8 mouse cellular contexts compared by ENCODE assay signal in genomic region chrX:7674284-7675000, GRCm38 (mm10). TPM values are rescaled to one million over a fixed set of nuclear protein-coding genes. Genes with fewer than 3 reads are reported as not detected.
A peak's percentile ranks its signal among the peaks of the same experiment; 100 is the strongest.
DNase-seq lines count a peak whose midpoint lies in the region; ATAC-seq and TF ChIP-seq lines count a peak whose summit lies in the region.

No protein-coding gene starts in this region.

- peak overlapping the region; percentile 75 for H3K27ac ChIP-seq in intestine, embryonic 16.5 days (ENCODE audit: low read length)
- H3K27ac ChIP-seq in thymus, adult 2 months (ENCODE audit: control insufficient read depth, insufficient read depth, low read length): no peak overlapping the region; the same call in 1 of the 2 replicates

- H3K4me3 ChIP-seq in intestine, embryonic 16.5 days (ENCODE audit: low read length): peak overlapping the region; percentile 38
- H3K4me3 ChIP-seq in thymus, adult 2 months (ENCODE audit: control insufficient read depth, insufficient read depth, low read length): peak overlapping the region; percentile 64

- no peak for ATAC-seq in cerebellum, adult (ENCODE audit: insufficient number of reproducible peaks, low FRiP score, low TSS enrichment)
- peak; percentile 43 for ATAC-seq in intestine, embryonic 16.5 days

- H3K36me3 ChIP-seq in intestine, embryonic 16.5 days (ENCODE audit: control insufficient read depth, insufficient read depth, low read length): no peaks in the 10 kb centered on the region
- H3K36me3 ChIP-seq in thymus, adult 2 months (ENCODE audit: control insufficient read depth, insufficient read depth, low read length): no peaks in the 10 kb centered on the region

- no peak for TF ChIP-seq POLR2A in thymus, adult 2 months (IDR thresholded peaks at IDR 0.05; ENCODE audit: control insufficient read depth, extremely low read depth, insufficient read depth, low read length, poor library complexity)

- no peak for TF ChIP-seq CTCF in thymus, adult 2 months (IDR thresholded peaks at IDR 0.05; ENCODE audit: borderline replicate concordance, control insufficient read depth, extremely low read depth, insufficient read depth, low read length, poor library complexity)

- peak overlapping the region; percentile 61 for H3K9ac ChIP-seq in intestine, embryonic 16.5 days (ENCODE audit: low read depth, low read length)

- peak overlapping the region; percentile 68 for H3K4me2 ChIP-seq in intestine, embryonic 16.5 days (ENCODE audit: low read depth, low read length)

- WGBS in intestine, embryonic 16.5 days: 30% methylated on average over 28 of the region's 28 CpGs
- 2% methylated on average over 28 of the region's 28 CpGs for WGBS in thymus, adult 2 months

- no peaks in the 10 kb centered on the region for H3K27me3 ChIP-seq in intestine, embryonic 16.5 days (replicated peaks; ENCODE audit: control insufficient read depth, insufficient read depth, low read length)
- H3K27me3 ChIP-seq in thymus, adult 2 months (ENCODE audit: control insufficient read depth, insufficient read depth, low read length): no peaks in the 10 kb centered on the region

- H3K9me3 ChIP-seq in intestine, embryonic 16.5 days (ENCODE audit: control insufficient read depth, low read length): no peaks in the 10 kb centered on the region

- peaks cover 5% of the 10 kb centered on the region for H3K4me1 ChIP-seq in intestine, embryonic 16.5 days (ENCODE audit: control insufficient read depth, insufficient read depth, low read length)
- H3K4me1 ChIP-seq in thymus, adult 2 months (replicated peaks; ENCODE audit: control insufficient read depth, insufficient read depth, low read length): peaks cover 29% of the 10 kb centered on the region

- peak; percentile 23 to 47 for DNase-seq in cerebellum, postnatal 14 days
- peak; percentile 34 for DNase-seq in urinary bladder, postnatal 14 days (ENCODE audit: low spot score)
- no peak for DNase-seq in urinary bladder, postnatal 25 days (ENCODE audit: low spot score)
- DNase-seq in lung, postnatal 4 days: peak; percentile 26 to 38
- DNase-seq in thymus, adult 2 months: peak; percentile 44
- DNase-seq in urinary bladder, adult 2 months (ENCODE audit: low spot score): no peak

RNA-seq across cellular contexts. Expression of gene Plp2, which starts 3.3 kb away (rescaled TPM):
- polyA plus RNA-seq in intestine, embryonic 16.5 days (2015; fragmentation: Nextera tagmentation; extraction: Ambion mirVana): 187 and 205 TPM in 2 replicates
- polyA plus RNA-seq in thymus, adult 2 months (2012; rRNA removed): 144 and 149 TPM in 2 replicates
- 233 and 234 TPM in 2 replicates for polyA plus RNA-seq in urinary bladder, adult 2 months (2012; rRNA removed)

RNA-seq across cellular contexts. Expression of gene Magix, which starts 6.6 kb away (rescaled TPM):
- polyA plus RNA-seq in intestine, embryonic 16.5 days (2015; fragmentation: Nextera tagmentation; extraction: Ambion mirVana): 0.71 and 0.93 TPM in 2 replicates
- polyA plus RNA-seq in thymus, adult 2 months (2012; rRNA removed): 0.82 and 3.0 TPM in 2 replicates
- polyA plus RNA-seq in urinary bladder, adult 2 months (2012; rRNA removed): 1.1 and 1.6 TPM in 2 replicates

RNA-seq across cellular contexts. Expression of gene Prickle3, which starts 17.4 kb away (rescaled TPM):
- polyA plus RNA-seq in intestine, embryonic 16.5 days (2015; fragmentation: Nextera tagmentation; extraction: Ambion mirVana): 7.6 TPM in 2 replicates
- 29.7 TPM in 2 replicates for polyA plus RNA-seq in thymus, adult 2 months (2012; rRNA removed)
- polyA plus RNA-seq in urinary bladder, adult 2 months (2012; rRNA removed): 12.1 and 16.3 TPM in 2 replicates

RNA-seq across cellular contexts. Expression of gene Gpkow, which starts 22.5 kb away (rescaled TPM):
- 28.0 and 29.5 TPM in 2 replicates for polyA plus RNA-seq in intestine, embryonic 16.5 days (2015; fragmentation: Nextera tagmentation; extraction: Ambion mirVana)
- 12.2 and 12.8 TPM in 2 replicates for polyA plus RNA-seq in thymus, adult 2 months (2012; rRNA removed)
- polyA plus RNA-seq in urinary bladder, adult 2 months (2012; rRNA removed): 20.6 and 21.9 TPM in 2 replicates

RNA-seq across cellular contexts. Expression of gene Syp, which starts 36.2 kb away (rescaled TPM):
- 6.0 and 6.2 TPM in 2 replicates for polyA plus RNA-seq in intestine, embryonic 16.5 days (2015; fragmentation: Nextera tagmentation; extraction: Ambion mirVana)
- polyA plus RNA-seq in thymus, adult 2 months (2012; rRNA removed): 1.2 and 1.8 TPM in 2 replicates
- polyA plus RNA-seq in urinary bladder, adult 2 months (2012; rRNA removed): 3.6 and 4.0 TPM in 2 replicates

Comparison
In these comparisons a context has a peak if more than half of its experiments do, and no peak if none do; other contexts are left out.
1. DNase-seq: peak in cerebellum, postnatal 14 days (2 of 2), urinary bladder, postnatal 14 days (single experiment), lung, postnatal 4 days (2 of 2) and thymus, adult 2 months (single experiment); none in urinary bladder, postnatal 25 days (single experiment) and urinary bladder, adult 2 months (single experiment).